8 mouse cellular contexts compared by ENCODE assay signal in genomic region chr1:165702221-165703031, GRCm38 (mm10). TPM values are rescaled to one million over a fixed set of nuclear protein-coding genes. Genes with fewer than 3 reads are reported as not detected.
DNase-seq lines count a peak whose midpoint lies in the region; ATAC-seq and TF ChIP-seq lines count a peak whose summit lies in the region.

No protein-coding gene starts in this region.

- ATAC-seq in embryonic facial prominence, embryonic 12.5 days (ENCODE audit: insufficient number of reproducible peaks, insufficient read depth, low FRiP score, low TSS enrichment): 0 out of 2 replicates have a peak, but pooled peaks have one; percentile 62
- ATAC-seq in liver, embryonic 15.5 days (ENCODE audit: insufficient read depth): no peak
- ATAC-seq in cerebellum, adult (ENCODE audit: insufficient number of reproducible peaks, low FRiP score, low TSS enrichment): no peak

- peak; percentile 43 for DNase-seq in ovary, postnatal 14 days (ENCODE audit: low spot score)
- no peak for DNase-seq in ovary, postnatal 10 days (ENCODE audit: low spot score)
- DNase-seq in heart, postnatal 10 days: peak; percentile 74 to 76
- no peak for DNase-seq in layer of hippocampus, adult 9-10 months (ENCODE audit: low spot score)
- DNase-seq in cerebellum, adult 2 months: no peak

- H3K4me3 ChIP-seq in embryonic facial prominence, embryonic 12.5 days: peak overlapping the region; percentile 17; the same call in 1 of the 2 replicates
- H3K4me3 ChIP-seq in liver, embryonic 15.5 days (replicated peaks): no peak overlapping the region
- H3K4me3 ChIP-seq in cerebellum, adult 2 months (replicated peaks; ENCODE audit: insufficient read depth, low read depth, low read length): no peak overlapping the region

- 0 out of 2 replicates have a peak overlapping the region, but pooled peaks have one; percentile 16 for H3K9ac ChIP-seq in embryonic facial prominence, embryonic 12.5 days
- H3K9ac ChIP-seq in liver, embryonic 15.5 days: no peak overlapping the region

- H3K9me3 ChIP-seq in embryonic facial prominence, embryonic 12.5 days: no peaks in the 10 kb centered on the region
- no peaks in the 10 kb centered on the region for H3K9me3 ChIP-seq in liver, embryonic 15.5 days (replicated peaks)

- peak overlapping the region; percentile 25; the same call in 1 of the 2 replicates for H3K27ac ChIP-seq in embryonic facial prominence, embryonic 12.5 days
- 0 out of 2 replicates have a peak overlapping the region, but pooled peaks have one; percentile 11 for H3K27ac ChIP-seq in liver, embryonic 15.5 days (replicated peaks)
- no peak overlapping the region for H3K27ac ChIP-seq in cerebellum, adult 2 months (ENCODE audit: insufficient read depth, low read length)

- intact Hi-C loops in heart, postnatal 10 days (cut with DNase I): no loop called here

- peak overlapping the region; percentile 47 for H3K4me2 ChIP-seq in embryonic facial prominence, embryonic 12.5 days (replicated peaks)
- peak overlapping the region; percentile 27 for H3K4me2 ChIP-seq in liver, embryonic 15.5 days

- no peaks in the 10 kb centered on the region for H3K36me3 ChIP-seq in embryonic facial prominence, embryonic 12.5 days
- H3K36me3 ChIP-seq in liver, embryonic 15.5 days (replicated peaks): 0 out of 2 replicates have a peak, but pooled peaks cover 4% of the 10 kb centered on the region

- H3K27me3 ChIP-seq in embryonic facial prominence, embryonic 12.5 days: 0 out of 2 replicates have a peak, but pooled peaks cover 3% of the 10 kb centered on the region
- peaks cover 57% of the 10 kb centered on the region for H3K27me3 ChIP-seq in liver, embryonic 15.5 days
- no peaks in the 10 kb centered on the region for H3K27me3 ChIP-seq in cerebellum, adult 2 months (ENCODE audit: control insufficient read depth, insufficient read depth, low read length)

- peaks cover 34% of the 10 kb centered on the region for H3K4me1 ChIP-seq in embryonic facial prominence, embryonic 12.5 days
- H3K4me1 ChIP-seq in liver, embryonic 15.5 days (replicated peaks): peaks cover 42% of the 10 kb centered on the region
- H3K4me1 ChIP-seq in cerebellum, adult 2 months (ENCODE audit: control insufficient read depth, insufficient read depth, low read length): no peaks in the 10 kb centered on the region; the same call in 1 of the 2 replicates

- WGBS in embryonic facial prominence, embryonic 12.5 days: 13% methylated on average over 19 of the region's 19 CpGs
- WGBS in liver, embryonic 15.5 days (ENCODE audit: insufficient replicate concordance): 24% methylated on average over 19 of the region's 19 CpGs
- WGBS in cerebellum, adult 2 months: 20% methylated on average over 19 of the region's 19 CpGs

- no peak for TF ChIP-seq CTCF in cerebellum, adult 2 months (IDR thresholded peaks at IDR 0.05; ENCODE audit: borderline replicate concordance, insufficient read depth, low read depth, low read length)

- no peak for TF ChIP-seq POLR2A in cerebellum, adult 2 months (IDR thresholded peaks at IDR 0.05; ENCODE audit: borderline replicate concordance, insufficient read depth, low read length)

RNA-seq across cellular contexts. Expression of gene Rcsd1, which starts 7.1 kb away (rescaled TPM):
- polyA plus RNA-seq in embryonic facial prominence, embryonic 12.5 days (2016; fragmentation: Nextera tagmentation; extraction: Ambion mirVana): 17.7 and 19.6 TPM in 2 replicates
- total RNA-seq in heart, postnatal 10 days (2021): 100 to 1,000 TPM; 112 to 114 TPM
- 11.5 and 12.0 TPM in 2 replicates for polyA plus RNA-seq in liver, embryonic 15.5 days (2015; fragmentation: Nextera tagmentation; extraction: Ambion mirVana)
- polyA plus RNA-seq in cerebellum, adult 2 months (2012; rRNA removed): 3.8 and 4.6 TPM in 2 replicates

Comparison
In these comparisons a context has a peak if more than half of its experiments do, and no peak if none do; other contexts are left out.
1. DNase-seq: peak in ovary, postnatal 14 days (single experiment) and heart, postnatal 10 days (2 of 2); none in ovary, postnatal 10 days (single experiment), layer of hippocampus, adult 9-10 months (single experiment) and cerebellum, adult 2 months (0 of 2).